Mouse (Mus musculus): ENCODE results near the gene Apln. TPM values are rescaled to one million over a fixed set of nuclear protein-coding genes. Genes with fewer than 3 reads are reported as not detected.

The Apln gene
- polyA plus RNA-seq, 1 experiment from 2014 or later = 6.5 TPM

GRCm38 (mm10) chrX:47998412-47998811 is 36.2 kb downstream of the Apln start:
- no peak for ATAC-seq (ENCODE audit: insufficient read depth, low FRiP score)
- H3K9me3 ChIP-seq (replicated peaks; ENCODE audit: control insufficient read depth, low read length) = no peaks in the 10 kb centered on the region
- 67% methylated on average over 8 of the region's 8 CpGs for WGBS

GRCm38 (mm10) chrX:47992606-47993005 is 42.0 kb downstream of the Apln start:
- Histone ChIP-seq H3K27ac (ENCODE audit: low read length) (no peak overlapping the region), H3K27me3 (ENCODE audit: control insufficient read depth, insufficient read depth, low read length) (no peaks in the 10 kb centered on the region; the same call in 1 of the 2 replicates), H3K9ac (ENCODE audit: low read length) (no peak overlapping the region), H3K9me3 (replicated peaks; ENCODE audit: control insufficient read depth, low read length) (no peaks in the 10 kb centered on the region), H3K36me3 (ENCODE audit: control insufficient read depth, insufficient read depth, low read length) (no peaks in the 10 kb centered on the region), H3K4me1 (ENCODE audit: control insufficient read depth, insufficient read depth, low read length) (no peaks in the 10 kb centered on the region), H3K4me2 (ENCODE audit: low read depth, low read length) (peak overlapping the region; percentile 36; the same call in 1 of the 2 replicates), H3K4me3 (replicated peaks; ENCODE audit: low read length) (peak overlapping the region; percentile 17)
- WGBS = 14% methylated on average over 8 of the region's 8 CpGs
- ATAC-seq (ENCODE audit: insufficient read depth, low FRiP score) = no peak

More at GRCm38 (mm10) chrX:47998412-47998811, 36.2 kb downstream of the Apln start:
- Histone ChIP-seq H3K4me1 (ENCODE audit: control insufficient read depth, insufficient read depth, low read length) (no peaks in the 10 kb centered on the region), H3K9ac (ENCODE audit: low read length) (no peak overlapping the region), H3K27ac (ENCODE audit: low read length) (no peak overlapping the region), H3K27me3 (ENCODE audit: control insufficient read depth, insufficient read depth, low read length) (no peaks in the 10 kb centered on the region), H3K4me3 (replicated peaks; ENCODE audit: low read length) (no peak overlapping the region), H3K4me2 (ENCODE audit: low read depth, low read length) (no peak overlapping the region), H3K36me3 (ENCODE audit: control insufficient read depth, insufficient read depth, low read length) (no peaks in the 10 kb centered on the region)

DNA sequence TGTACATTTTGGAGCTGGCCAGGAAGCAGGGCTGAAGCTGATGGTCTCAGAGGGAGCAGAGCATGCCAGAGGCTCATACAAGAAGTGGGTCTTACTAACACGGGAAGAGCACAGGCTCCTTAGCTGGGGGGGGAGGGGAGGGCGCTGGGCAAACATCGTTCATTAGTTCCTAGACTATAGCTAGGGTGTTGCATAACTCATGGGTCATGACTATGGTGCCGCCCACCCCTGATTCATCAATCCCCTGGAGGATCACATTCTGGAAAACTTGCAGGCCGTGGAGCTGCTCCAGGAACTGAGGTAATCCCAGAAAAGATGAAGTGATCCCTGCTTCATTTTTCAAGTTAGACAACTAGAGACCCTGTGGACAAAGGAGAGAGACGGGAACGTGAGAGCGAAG is 46.6 kb downstream of the Apln start:
- H3K9me3 ChIP-seq (replicated peaks; ENCODE audit: control insufficient read depth, low read length) = no peaks in the 10 kb centered on the region
- H3K4me1 ChIP-seq (ENCODE audit: control insufficient read depth, insufficient read depth, low read length) = no peaks in the 10 kb centered on the region
- no peak overlapping the region for H3K4me2 ChIP-seq (ENCODE audit: low read depth, low read length)
- no peak overlapping the region for H3K27ac ChIP-seq (ENCODE audit: low read length)
- no peak overlapping the region for H3K4me3 ChIP-seq (replicated peaks; ENCODE audit: low read length)
- H3K36me3 ChIP-seq (ENCODE audit: control insufficient read depth, insufficient read depth, low read length) = no peaks in the 10 kb centered on the region
- H3K9ac ChIP-seq (ENCODE audit: low read length) = no peak overlapping the region
- H3K27me3 ChIP-seq (ENCODE audit: control insufficient read depth, insufficient read depth, low read length) = no peaks in the 10 kb centered on the region; the same call in 1 of the 2 replicates
- ATAC-seq (ENCODE audit: insufficient read depth, low FRiP score) = peak; percentile 64; the same call in 1 of the 2 replicates
- 46% methylated on average over 8 of the region's 8 CpGs for WGBS

DNA sequence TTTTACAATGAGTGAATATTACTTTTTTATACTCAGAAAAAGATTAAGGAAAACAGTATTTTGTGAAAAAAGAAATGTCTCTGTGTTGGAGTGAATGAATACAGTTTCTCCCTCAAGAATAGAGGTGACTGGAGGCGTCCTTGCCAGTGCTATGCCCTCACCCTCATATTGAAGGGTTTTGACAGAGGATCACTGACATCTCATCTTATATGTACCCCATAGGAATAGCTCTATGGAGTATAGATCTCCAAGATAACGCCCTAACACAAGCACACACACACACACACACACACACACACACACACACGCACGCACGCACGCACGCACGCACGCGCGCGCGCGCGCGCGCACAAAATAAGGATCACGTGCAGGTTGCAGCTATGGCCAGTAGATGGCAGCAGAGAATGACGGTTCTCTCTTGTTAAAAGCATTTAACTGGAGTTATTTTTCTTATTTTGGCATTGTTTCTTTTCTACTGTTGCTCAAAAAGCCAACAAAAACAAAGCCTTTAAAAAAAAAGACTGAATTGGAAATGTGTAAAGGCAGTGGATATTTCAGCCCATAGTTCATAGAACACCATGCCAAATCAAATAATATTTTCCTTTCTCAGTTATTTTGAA is 49.5 kb downstream of the Apln start:
- H3K4me1 ChIP-seq (ENCODE audit: control insufficient read depth, insufficient read depth, low read length) = no peaks in the 10 kb centered on the region
- peak overlapping the region; percentile 20 for H3K4me3 ChIP-seq (replicated peaks; ENCODE audit: low read length)
- ATAC-seq (ENCODE audit: insufficient read depth, low FRiP score) = no peak

DNA sequence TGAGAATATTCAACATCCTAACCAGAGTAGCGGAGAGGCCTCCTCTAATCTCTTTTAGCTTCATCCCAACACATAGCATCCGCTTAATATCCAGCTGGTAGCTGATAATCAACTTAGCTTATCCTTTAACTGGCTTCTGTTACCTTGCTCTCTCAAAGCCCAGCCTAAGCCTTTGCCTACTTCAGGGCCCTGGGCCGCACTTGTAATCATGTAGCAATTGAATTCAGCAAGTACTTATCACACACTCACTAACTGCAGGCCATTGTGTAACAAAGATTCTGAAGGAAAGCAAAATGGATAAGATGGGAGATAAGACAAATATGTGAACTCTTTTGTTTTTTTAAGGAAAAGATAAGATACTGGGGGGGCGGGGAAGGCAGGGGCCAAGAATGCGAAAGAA is 57.6 kb downstream of the Apln start:
- H3K36me3 ChIP-seq (ENCODE audit: control insufficient read depth, insufficient read depth, low read length) = no peaks in the 10 kb centered on the region
- no peak overlapping the region for H3K4me2 ChIP-seq (ENCODE audit: low read depth, low read length)
- no peaks in the 10 kb centered on the region for H3K27me3 ChIP-seq (ENCODE audit: control insufficient read depth, insufficient read depth, low read length)
- no peaks in the 10 kb centered on the region for H3K9me3 ChIP-seq (replicated peaks; ENCODE audit: control insufficient read depth, low read length)
- no peak overlapping the region for H3K27ac ChIP-seq (ENCODE audit: low read length)
- H3K9ac ChIP-seq (ENCODE audit: low read length) = no peak overlapping the region
- H3K4me1 ChIP-seq (ENCODE audit: control insufficient read depth, insufficient read depth, low read length) = no peaks in the 10 kb centered on the region
- ATAC-seq (ENCODE audit: insufficient read depth, low FRiP score) = no peak
- no peak overlapping the region for H3K4me3 ChIP-seq (replicated peaks; ENCODE audit: low read length)
- 71% methylated on average over 5 of the region's 5 CpGs for WGBS

More for the DNA sequence above, 49.5 kb downstream of the Apln start:
- no peaks in the 10 kb centered on the region for H3K9me3 ChIP-seq (replicated peaks; ENCODE audit: control insufficient read depth, low read length)
- no peaks in the 10 kb centered on the region; the same call in 1 of the 2 replicates for H3K27me3 ChIP-seq (ENCODE audit: control insufficient read depth, insufficient read depth, low read length)
- H3K9ac ChIP-seq (ENCODE audit: low read length) = no peak overlapping the region
- H3K4me2 ChIP-seq (ENCODE audit: low read depth, low read length) = peak overlapping the region; percentile 31; the same call in 1 of the 2 replicates
- H3K27ac ChIP-seq (ENCODE audit: low read length) = no peak overlapping the region
- H3K36me3 ChIP-seq (ENCODE audit: control insufficient read depth, insufficient read depth, low read length) = no peaks in the 10 kb centered on the region
- WGBS = 7% methylated on average over 19 of the region's 19 CpGs

- no peaks in the 10 kb centered on the region for H3K4me1 ChIP-seq (ENCODE audit: control insufficient read depth, insufficient read depth, low read length)
- peak; percentile 75 for ATAC-seq (ENCODE audit: insufficient read depth, low FRiP score)
Measured at GRCm38 (mm10) chrX:47976551-47976950, 58.1 kb downstream of the Apln start.

More at GRCm38 (mm10) chrX:47976551-47976950, 58.1 kb downstream of the Apln start:
- Histone ChIP-seq H3K4me2 (ENCODE audit: low read depth, low read length) (no peak overlapping the region), H3K9me3 (replicated peaks; ENCODE audit: control insufficient read depth, low read length) (no peaks in the 10 kb centered on the region), H3K9ac (ENCODE audit: low read length) (no peak overlapping the region), H3K27ac (ENCODE audit: low read length) (no peak overlapping the region), H3K27me3 (ENCODE audit: control insufficient read depth, insufficient read depth, low read length) (no peaks in the 10 kb centered on the region), H3K36me3 (ENCODE audit: control insufficient read depth, insufficient read depth, low read length) (no peaks in the 10 kb centered on the region), H3K4me3 (replicated peaks; ENCODE audit: low read length) (no peak overlapping the region)
- 54% methylated on average over 4 of the region's 4 CpGs for WGBS

Other genes starting within 250 kb of the Apln start
- 25.5 and 28.6 TPM in 2 replicates for gene Smarca1, start 141.9 kb downstream of the Apln start, polyA plus RNA-seq (2015; fragmentation: Nextera tagmentation; extraction: Ambion mirVana)
- 19.8 and 19.9 TPM in 2 replicates for gene Ocrl, start 122.5 kb downstream of the Apln start, polyA plus RNA-seq (2015; fragmentation: Nextera tagmentation; extraction: Ambion mirVana)
- 1.3 and 1.4 TPM in 2 replicates for gene Xpnpep2, start 73.9 kb upstream of the Apln start, polyA plus RNA-seq (2015; fragmentation: Nextera tagmentation; extraction: Ambion mirVana)
- 4.3 and 5.0 TPM in 2 replicates for gene Sash3, start 111.6 kb upstream of the Apln start, polyA plus RNA-seq (2015; fragmentation: Nextera tagmentation; extraction: Ambion mirVana)
- 4.6 and 6.1 TPM in 2 replicates for gene Zdhhc9, start 174.0 kb upstream of the Apln start, polyA plus RNA-seq (2015; fragmentation: Nextera tagmentation; extraction: Ambion mirVana)
- gene Utp14a, start 222.0 kb upstream of the Apln start, polyA plus RNA-seq (2015; fragmentation: Nextera tagmentation; extraction: Ambion mirVana) = 15.2 and 17.0 TPM in 2 replicates

Measured in stomach, embryonic 16.5 days (tissue).